Mouse (Mus musculus): ENCODE results near the gene Gm42417. TPM values are rescaled to one million over a fixed set of nuclear protein-coding genes. Genes with fewer than 3 reads are reported as not detected.

Gene Gm42417
- polyA plus RNA-seq (2015; fragmentation: Nextera tagmentation; extraction: Ambion mirVana) = not detected in 2 replicates

DNA sequence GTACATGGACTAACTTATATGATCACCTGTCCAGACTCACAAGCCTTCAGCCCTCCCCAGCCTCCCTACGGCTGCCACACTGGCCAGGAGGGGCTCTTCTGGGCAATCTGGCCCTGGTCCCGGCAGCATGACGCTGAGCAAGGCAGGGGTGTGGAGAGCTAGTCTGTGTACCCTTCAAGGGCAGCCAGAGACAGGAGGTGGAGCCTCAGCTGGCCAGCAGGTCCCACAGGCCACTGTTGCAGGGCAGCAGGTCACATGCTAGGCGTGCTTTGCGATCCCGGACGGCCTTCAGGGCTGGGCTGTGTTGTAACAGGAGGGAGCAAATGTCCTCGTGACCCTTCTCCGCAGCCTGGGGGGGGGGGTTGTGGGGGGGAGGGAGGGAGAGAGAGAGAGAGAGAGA, at the start of gene Gm42417:
TSS of gene Gm42417 (minus strand) at position 244 of the 400 bp plus-strand sequence.
- Histone ChIP-seq H3K9me3 (no peaks in the 10 kb centered on the region), H3K27me3 (replicated peaks) (no peaks in the 10 kb centered on the region), H3K4me3 (no peak within 1 kb of the TSS), H3K36me3 (peaks cover 60% of the 10 kb centered on the region), H3K4me2 (no peak within 1 kb of the TSS), H3K27ac (replicated peaks) (peak within 1 kb of the TSS; percentile 92), H3K4me1 (peaks cover 54% of the 10 kb centered on the region), H3K9ac (peak within 1 kb of the TSS; percentile 58)
- WGBS = 26% methylated on average over 9 of the region's 9 CpGs
- peak; percentile 82 for ATAC-seq (ENCODE audit: extremely low read depth, insufficient number of reproducible peaks, low FRiP score, low TSS enrichment)

DNA sequence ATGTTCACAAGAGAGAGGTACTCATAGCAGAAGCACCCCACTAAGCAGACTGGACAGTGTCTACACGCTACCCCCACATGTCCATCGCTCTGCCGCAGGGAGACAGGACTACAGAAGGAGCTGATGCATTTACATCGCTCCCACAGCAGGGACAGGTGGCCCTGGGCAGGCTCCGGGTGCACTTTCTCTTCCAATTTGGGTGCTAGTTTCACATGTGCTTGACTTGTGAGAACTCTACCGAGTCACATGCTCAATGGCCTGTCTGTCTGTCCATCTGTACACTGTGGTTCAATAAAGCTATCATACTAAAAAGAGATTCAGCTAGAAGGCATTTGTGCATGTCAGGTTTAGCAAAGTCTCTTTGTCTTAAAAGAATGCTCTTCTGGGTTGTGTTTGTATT, 48.6 kb upstream of the Gm42417 start:
- H3K27ac ChIP-seq (replicated peaks) = 0 out of 2 replicates have a peak overlapping the region, but pooled peaks have one; percentile 76
- WGBS = 85% methylated on average over 6 of the region's 6 CpGs
- H3K4me1 ChIP-seq = peaks cover 78% of the 10 kb centered on the region
- H3K4me2 ChIP-seq = no peak overlapping the region
- H3K4me3 ChIP-seq = no peak overlapping the region
- H3K9me3 ChIP-seq = no peaks in the 10 kb centered on the region
- 0 out of 2 replicates have a peak overlapping the region, but pooled peaks have one; percentile 63 for H3K9ac ChIP-seq
- H3K27me3 ChIP-seq (replicated peaks) = no peaks in the 10 kb centered on the region
- no peaks in the 10 kb centered on the region for H3K36me3 ChIP-seq
- no peak for ATAC-seq (ENCODE audit: extremely low read depth, insufficient number of reproducible peaks, low FRiP score, low TSS enrichment)

GRCm38 (mm10) chr1:36586288-36586687, 47.1 kb upstream of the Gm42417 start:
- WGBS = 56% methylated on average over 4 of the region's 4 CpGs
- no peaks in the 10 kb centered on the region for H3K27me3 ChIP-seq (replicated peaks)
- no peak overlapping the region for H3K4me3 ChIP-seq
- no peak overlapping the region for H3K9ac ChIP-seq
- no peak for ATAC-seq (ENCODE audit: extremely low read depth, insufficient number of reproducible peaks, low FRiP score, low TSS enrichment)
- H3K4me1 ChIP-seq = peaks cover 75% of the 10 kb centered on the region
- H3K9me3 ChIP-seq = no peaks in the 10 kb centered on the region
- H3K27ac ChIP-seq (replicated peaks) = no peak overlapping the region
- no peaks in the 10 kb centered on the region for H3K36me3 ChIP-seq
- no peak overlapping the region for H3K4me2 ChIP-seq

DNA sequence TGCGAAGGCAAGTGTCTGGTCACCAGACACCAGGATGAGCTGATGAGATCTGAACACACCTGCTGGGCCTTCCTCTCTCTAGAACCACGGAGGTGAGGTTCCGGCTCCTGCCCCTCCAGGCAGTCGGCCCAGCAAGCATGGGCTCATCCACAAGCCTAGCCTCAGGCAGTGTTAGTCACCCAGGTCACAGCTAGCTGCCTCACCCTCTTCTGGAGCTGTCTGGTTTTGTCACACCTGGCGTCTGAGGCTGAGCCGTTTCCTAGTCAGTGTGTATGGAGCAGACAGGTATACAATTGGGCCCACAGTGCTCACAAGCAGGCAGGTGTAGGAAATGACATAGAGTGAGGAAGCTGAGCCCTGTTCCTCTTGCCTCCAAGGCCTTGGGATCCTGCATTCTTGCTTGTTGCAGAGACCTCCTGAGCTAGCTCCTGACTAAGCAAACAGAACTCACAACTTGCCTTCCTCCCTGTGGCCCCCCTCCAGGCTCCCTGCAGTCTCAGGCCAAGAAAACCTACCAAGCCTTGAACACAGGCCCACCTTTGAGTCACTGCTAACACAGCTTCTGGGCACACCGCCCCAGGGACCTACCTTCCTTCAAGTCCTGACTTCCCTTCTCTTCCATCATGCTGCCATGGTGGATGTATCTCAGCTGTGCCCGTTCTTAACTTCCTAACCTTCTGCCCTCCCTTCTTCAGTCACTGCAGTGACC, 44.3 kb upstream of the Gm42417 start:
- Histone ChIP-seq H3K4me2 (no peak overlapping the region), H3K9ac (peak overlapping the region; percentile 11; the same call in 1 of the 2 replicates), H3K4me1 (peaks cover 74% of the 10 kb centered on the region), H3K27me3 (replicated peaks) (no peaks in the 10 kb centered on the region), H3K4me3 (no peak overlapping the region), H3K27ac (replicated peaks) (peak overlapping the region; percentile 85), H3K9me3 (no peaks in the 10 kb centered on the region), H3K36me3 (no peaks in the 10 kb centered on the region)
- WGBS = 73% methylated on average over 8 of the region's 8 CpGs
- ATAC-seq (ENCODE audit: extremely low read depth, insufficient number of reproducible peaks, low FRiP score, low TSS enrichment) = no peak

DNA sequence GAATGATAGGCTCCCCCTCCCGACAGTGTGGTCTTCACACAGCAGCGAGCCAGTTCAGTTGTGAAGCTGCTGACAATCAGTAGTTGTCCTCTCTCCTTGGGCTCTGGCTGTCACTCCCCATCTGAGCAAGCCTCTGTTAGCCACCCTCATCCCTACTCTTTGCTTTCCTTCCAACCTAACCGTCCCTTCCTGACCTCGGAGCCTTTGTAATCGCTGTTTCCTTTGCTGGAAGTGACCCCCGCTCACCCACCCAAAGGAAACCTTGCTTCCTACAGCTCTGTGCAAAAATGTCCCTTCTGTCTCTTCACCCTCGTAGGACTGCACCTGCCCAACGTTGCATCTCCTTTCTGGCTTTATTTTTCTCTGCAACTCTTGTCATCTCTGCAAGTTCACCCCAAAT, 43.0 kb upstream of the Gm42417 start:
- no peak for ATAC-seq (ENCODE audit: extremely low read depth, insufficient number of reproducible peaks, low FRiP score, low TSS enrichment)
- Histone ChIP-seq H3K27me3 (replicated peaks) (no peaks in the 10 kb centered on the region), H3K4me3 (no peak overlapping the region), H3K4me2 (no peak overlapping the region), H3K36me3 (no peaks in the 10 kb centered on the region), H3K9me3 (no peaks in the 10 kb centered on the region), H3K9ac (no peak overlapping the region), H3K4me1 (peaks cover 64% of the 10 kb centered on the region), H3K27ac (replicated peaks) (no peak overlapping the region)
- 61% methylated on average over 8 of the region's 8 CpGs for WGBS

GRCm38 (mm10) chr1:36581260-36581659, 42.0 kb upstream of the Gm42417 start:
- Histone ChIP-seq H3K9ac (peak overlapping the region; percentile 71), H3K4me2 (peak overlapping the region; percentile 68; the same call in 1 of the 2 replicates), H3K27me3 (replicated peaks) (no peaks in the 10 kb centered on the region), H3K4me3 (no peak overlapping the region), H3K36me3 (no peaks in the 10 kb centered on the region), H3K4me1 (peaks cover 73% of the 10 kb centered on the region), H3K9me3 (no peaks in the 10 kb centered on the region), H3K27ac (replicated peaks) (peak overlapping the region; percentile 93)
- 62% methylated on average over 5 of the region's 5 CpGs for WGBS
- ATAC-seq (ENCODE audit: extremely low read depth, insufficient number of reproducible peaks, low FRiP score, low TSS enrichment) = no peak

- H3K27ac ChIP-seq (replicated peaks) = peak overlapping the region; percentile 93
- peak overlapping the region; percentile 71 for H3K9ac ChIP-seq
- H3K4me3 ChIP-seq = peak overlapping the region; percentile 37
- H3K36me3 ChIP-seq = no peaks in the 10 kb centered on the region
- no peaks in the 10 kb centered on the region for H3K27me3 ChIP-seq (replicated peaks)
- WGBS = 2% methylated on average over 17 of the region's 17 CpGs
- H3K4me1 ChIP-seq = peaks cover 73% of the 10 kb centered on the region
- peak overlapping the region; percentile 68 for H3K4me2 ChIP-seq
- ATAC-seq (ENCODE audit: extremely low read depth, insufficient number of reproducible peaks, low FRiP score, low TSS enrichment) = peak; percentile 68
- H3K9me3 ChIP-seq = no peaks in the 10 kb centered on the region
Observed at GRCm38 (mm10) chr1:36580384-36581207, 41.4 kb upstream of the Gm42417 start.

DNA sequence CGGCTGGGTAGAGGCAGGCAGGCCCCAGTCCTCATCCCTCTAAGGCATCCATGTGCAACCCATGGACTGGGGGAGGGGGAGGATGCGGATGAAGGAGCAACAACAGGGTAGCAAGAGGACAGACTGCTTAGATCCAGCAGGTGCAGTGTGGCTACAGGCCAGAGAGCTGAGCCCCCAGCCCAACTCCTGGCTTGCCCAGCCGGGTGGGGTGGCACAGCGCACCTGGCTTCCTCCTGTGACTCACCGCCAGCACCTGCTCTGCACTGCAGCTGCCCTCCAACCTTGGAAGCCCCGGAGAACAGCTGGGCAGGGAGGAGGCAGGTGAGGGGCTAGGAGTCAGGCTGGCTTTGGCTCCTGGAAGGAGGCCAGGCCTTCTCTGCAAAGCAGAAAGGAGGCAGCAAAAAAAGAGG, 40.8 kb upstream of the Gm42417 start:
- WGBS = 36% methylated on average over 6 of the region's 6 CpGs
- Histone ChIP-seq H3K4me3 (peak overlapping the region; percentile 37), H3K36me3 (no peaks in the 10 kb centered on the region), H3K9ac (peak overlapping the region; percentile 71), H3K27me3 (replicated peaks) (no peaks in the 10 kb centered on the region), H3K27ac (replicated peaks) (peak overlapping the region; percentile 93), H3K9me3 (no peaks in the 10 kb centered on the region), H3K4me1 (peaks cover 75% of the 10 kb centered on the region), H3K4me2 (peak overlapping the region; percentile 68)
- ATAC-seq (ENCODE audit: extremely low read depth, insufficient number of reproducible peaks, low FRiP score, low TSS enrichment) = no peak

DNA sequence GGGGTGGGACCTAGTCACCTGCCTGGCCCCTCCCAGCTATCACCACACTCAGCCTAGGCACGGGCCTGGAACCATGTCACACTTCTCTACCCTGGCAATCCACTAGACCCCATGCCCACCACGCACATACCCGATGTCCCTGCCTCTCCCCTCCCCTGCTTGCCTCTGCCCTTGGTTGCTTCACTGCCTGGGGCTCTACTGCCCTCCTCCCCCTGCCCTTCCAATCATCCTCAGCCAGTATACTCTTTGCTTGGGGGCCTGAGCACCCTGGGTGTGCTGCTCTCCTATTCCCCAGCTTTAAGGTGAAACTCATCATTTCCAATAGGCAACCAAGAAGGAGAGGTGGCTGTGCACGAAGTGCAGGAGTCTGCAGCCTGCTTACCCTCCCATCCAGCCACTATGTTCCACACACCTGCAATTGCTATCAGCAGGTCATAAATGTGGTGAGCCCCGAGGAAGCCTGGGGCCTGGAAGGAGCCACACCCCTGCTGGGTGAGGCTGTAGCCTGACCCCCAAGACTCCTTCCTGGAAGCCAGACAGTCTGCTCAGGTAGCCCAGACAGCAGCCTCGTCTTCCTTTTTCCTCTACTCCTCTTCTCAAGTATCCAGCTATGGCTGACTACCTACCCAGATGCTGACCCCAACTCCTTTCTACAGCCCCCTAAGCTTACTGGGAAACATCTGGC, 37.9 kb upstream of the Gm42417 start:
- Histone ChIP-seq H3K27ac (replicated peaks) (no peak overlapping the region), H3K36me3 (no peaks in the 10 kb centered on the region), H3K4me3 (no peak overlapping the region), H3K9me3 (no peaks in the 10 kb centered on the region), H3K27me3 (replicated peaks) (no peaks in the 10 kb centered on the region), H3K4me1 (peaks cover 68% of the 10 kb centered on the region), H3K9ac (no peak overlapping the region), H3K4me2 (no peak overlapping the region)
- no peak for ATAC-seq (ENCODE audit: extremely low read depth, insufficient number of reproducible peaks, low FRiP score, low TSS enrichment)
- 65% methylated on average over 6 of the region's 6 CpGs for WGBS

GRCm38 (mm10) chr1:36575347-36575746, 36.1 kb upstream of the Gm42417 start:
- Histone ChIP-seq H3K9ac (peak overlapping the region; percentile 25; the same call in 1 of the 2 replicates), H3K4me2 (no peak overlapping the region), H3K27me3 (replicated peaks) (no peaks in the 10 kb centered on the region), H3K4me3 (no peak overlapping the region), H3K9me3 (no peaks in the 10 kb centered on the region), H3K36me3 (no peaks in the 10 kb centered on the region), H3K4me1 (peaks cover 68% of the 10 kb centered on the region), H3K27ac (replicated peaks) (no peak overlapping the region)
- WGBS = 62% methylated on average over 6 of the region's 6 CpGs
- no peak for ATAC-seq (ENCODE audit: extremely low read depth, insufficient number of reproducible peaks, low FRiP score, low TSS enrichment)

Measured in heart, embryonic 13.5 days (tissue).